Mouse (Mus musculus) embryonic fibroblast, embryonic 13.5 days (primary cell): Measurements from ENCODE around the gene Arcn1. TPM values are rescaled to one million over a fixed set of nuclear protein-coding genes. Genes with fewer than 3 reads are reported as not detected.

Experiments
- H3K27ac ChIP-seq: 2 replicates; pipeline ENCODE4 v1.5.1; 2012; ENCODE audit warnings: low read length, control low read depth, inconsistent platforms; ENCODE audit not compliant: insufficient read depth
- H3K4me1 ChIP-seq: 2 replicates; pipeline ENCODE4 v1.6.1; 2011; ENCODE audit warnings: low read length; ENCODE audit not compliant: control insufficient read depth, insufficient read depth
- H3K4me3 ChIP-seq: 2 replicates; pipeline ENCODE4 v1.5.1; 2011; ENCODE audit warnings: mild to moderate bottlenecking, control low read depth, low read length; ENCODE audit not compliant: insufficient read depth
- CTCF ChIP-seq: IDR thresholded peaks from 2 replicates; pipeline ENCODE4 v1.5.1; 2011; ENCODE audit warnings: mild to moderate bottlenecking, control low read depth, low read length, moderate library complexity, borderline replicate concordance; ENCODE audit not compliant: insufficient read depth
- POLR2A ChIP-seq: IDR thresholded peaks from 2 replicates; pipeline ENCODE4 v1.6.1; 2011; ENCODE audit warnings: low read depth, mild to moderate bottlenecking, control low read depth, low read length, moderate library complexity
- polyA plus RNA-seq: library from polyadenylated mRNA; stranded (reverse); fragments of >200 nt; gene quantifications from 2 replicates; pipeline ENCODE4 v1.2.4, GENCODE M21; 2011; ENCODE audit warnings: low read depth; ENCODE audit not compliant: missing spikeins, insufficient read length

Arcn1 gene
- polyA plus RNA-seq, 1 experiment: 260 TPM

GRCm38 (mm10) chr9:44746666-44747065, 21.0 kb downstream of the Arcn1 start:
- TF ChIP-seq CTCF (no peak), POLR2A (no peak)
- Histone ChIP-seq H3K4me3 (no peak overlapping the region), H3K27ac (no peak overlapping the region), H3K4me1 (no peaks in the 10 kb centered on the region)

GRCm38 (mm10) chr9:44745371-44745770, 22.3 kb downstream of the Arcn1 start:
- H3K4me3 ChIP-seq: no peak overlapping the region
- no peaks in the 10 kb centered on the region for H3K4me1 ChIP-seq
- TF ChIP-seq CTCF (no peak), POLR2A (no peak)
- H3K27ac ChIP-seq: no peak overlapping the region

- H3K27ac ChIP-seq: no peak overlapping the region
- H3K4me3 ChIP-seq: no peak overlapping the region
- no peak for TF ChIP-seq POLR2A
- no peak for TF ChIP-seq CTCF
These were observed 26.9 kb downstream of the Arcn1 start for GRCm38 (mm10) chr9:44740663-44741192.

GRCm38 (mm10) chr9:44737240-44737949, 30.2 kb downstream of the Arcn1 start:
- Histone ChIP-seq H3K27ac (peak overlapping the region; percentile 66), H3K4me3 (no peak overlapping the region), H3K4me1 (peaks cover 12% of the 10 kb centered on the region; the same call in 1 of the 2 replicates)
- no peak for TF ChIP-seq CTCF
- TF ChIP-seq POLR2A: no peak

More at GRCm38 (mm10) chr9:44740663-44741192, 26.9 kb downstream of the Arcn1 start:
- H3K4me1 ChIP-seq: 0 out of 2 replicates have a peak, but pooled peaks cover 4% of the 10 kb centered on the region

GRCm38 (mm10) chr9:44736301-44736700, 31.3 kb downstream of the Arcn1 start:
- no peak overlapping the region for H3K27ac ChIP-seq
- no peak overlapping the region for H3K4me3 ChIP-seq
- TF ChIP-seq CTCF: no peak
- no peak for TF ChIP-seq POLR2A
- H3K4me1 ChIP-seq: peaks cover 12% of the 10 kb centered on the region; the same call in 1 of the 2 replicates

- Histone ChIP-seq H3K4me3 (no peak overlapping the region), H3K27ac (no peak overlapping the region), H3K4me1 (peaks cover 12% of the 10 kb centered on the region; the same call in 1 of the 2 replicates)
- TF ChIP-seq CTCF (no peak), POLR2A (no peak)
These were observed 31.8 kb downstream of the Arcn1 start for GRCm38 (mm10) chr9:44735886-44736285.

- H3K4me1 ChIP-seq: peaks cover 12% of the 10 kb centered on the region; the same call in 1 of the 2 replicates
These were observed 32.8 kb downstream of the Arcn1 start, which contains the start of gene Phldb1 for GRCm38 (mm10) chr9:44734524-44735494. TSS of gene Phldb1 (minus strand) at chr9:44735198.

GRCm38 (mm10) chr9:44733671-44734523, 33.7 kb downstream of the Arcn1 start:
- H3K27ac ChIP-seq: peak overlapping the region; percentile 74
- H3K4me1 ChIP-seq: peaks cover 12% of the 10 kb centered on the region; the same call in 1 of the 2 replicates
- TF ChIP-seq CTCF (no peak), POLR2A (peak; percentile 40)
- peak overlapping the region; percentile 70 for H3K4me3 ChIP-seq

More at GRCm38 (mm10) chr9:44734524-44735494, 32.8 kb downstream of the Arcn1 start, which contains the start of gene Phldb1:
- H3K27ac ChIP-seq: peak within 1 kb of the TSS; percentile 74
- H3K4me3 ChIP-seq: peak within 1 kb of the TSS; percentile 70
- TF ChIP-seq CTCF (no peak), POLR2A (peak; percentile 87)

GRCm38 (mm10) chr9:44732921-44733530, 34.6 kb downstream of the Arcn1 start:
- Histone ChIP-seq H3K4me3 (peak overlapping the region; percentile 70), H3K4me1 (peaks cover 13% of the 10 kb centered on the region), H3K27ac (peak overlapping the region; percentile 53)
- no peak for TF ChIP-seq CTCF
- no peak for TF ChIP-seq POLR2A
